Mouse (Mus musculus) olfactory bulb, adult 2 months (tissue): Measurements from ENCODE around the gene Gabpb2. TPM values are rescaled to one million over a fixed set of nuclear protein-coding genes. Genes with fewer than 3 reads are reported as not detected.

ENCODE experiments used
- H3K27ac ChIP-seq: fragments of 200-500 bp; 2 replicates; pipeline ENCODE4 v1.5.1; 2012; ENCODE audit warnings: low read depth, low read length; ENCODE audit not compliant: insufficient read depth
- H3K4me1 ChIP-seq: fragments of 200-500 bp; 2 replicates; pipeline ENCODE4 v1.6.1; 2012; ENCODE audit warnings: low read length; ENCODE audit not compliant: control insufficient read depth, insufficient read depth
- H3K4me3 ChIP-seq: fragments of 200-500 bp; 2 replicates; pipeline ENCODE4 v1.5.1; 2012; ENCODE audit warnings: mild to moderate bottlenecking, low read depth, low read length, moderate library complexity; ENCODE audit not compliant: insufficient read depth
- CTCF ChIP-seq: fragments of 200-500 bp; IDR thresholded peaks from 2 replicates; pipeline ENCODE4 v1.5.1; 2012; ENCODE audit warnings: low read depth, mild to moderate bottlenecking, low read length, moderate library complexity; ENCODE audit not compliant: insufficient read depth
- POLR2A ChIP-seq: fragments of 200-500 bp; IDR thresholded peaks from 2 replicates; pipeline ENCODE4 v1.6.1; 2012; ENCODE audit warnings: mild to moderate bottlenecking, low read depth, low read length, moderate library complexity; ENCODE audit not compliant: insufficient read depth
- WGBS: fragments of 180-500 bp; shearing (Covaris S2); methylation state at CpG from one replicate; pipeline ENCODE4 v1.1.7; 2018; 5-methylcytosine and 5-hydroxymethylcytosine counted together
- polyA plus RNA-seq: library from polyadenylated mRNA; stranded (reverse); fragments of >200 nt; gene quantifications from 2 replicates; pipeline ENCODE4 v1.2.4, GENCODE M21; 2012; ENCODE audit warnings: low replicate concordance; ENCODE audit not compliant: missing spikeins, insufficient read depth, insufficient read length

The Gabpb2 gene
- polyA plus RNA-seq = not detected in 2 replicates

DNA sequence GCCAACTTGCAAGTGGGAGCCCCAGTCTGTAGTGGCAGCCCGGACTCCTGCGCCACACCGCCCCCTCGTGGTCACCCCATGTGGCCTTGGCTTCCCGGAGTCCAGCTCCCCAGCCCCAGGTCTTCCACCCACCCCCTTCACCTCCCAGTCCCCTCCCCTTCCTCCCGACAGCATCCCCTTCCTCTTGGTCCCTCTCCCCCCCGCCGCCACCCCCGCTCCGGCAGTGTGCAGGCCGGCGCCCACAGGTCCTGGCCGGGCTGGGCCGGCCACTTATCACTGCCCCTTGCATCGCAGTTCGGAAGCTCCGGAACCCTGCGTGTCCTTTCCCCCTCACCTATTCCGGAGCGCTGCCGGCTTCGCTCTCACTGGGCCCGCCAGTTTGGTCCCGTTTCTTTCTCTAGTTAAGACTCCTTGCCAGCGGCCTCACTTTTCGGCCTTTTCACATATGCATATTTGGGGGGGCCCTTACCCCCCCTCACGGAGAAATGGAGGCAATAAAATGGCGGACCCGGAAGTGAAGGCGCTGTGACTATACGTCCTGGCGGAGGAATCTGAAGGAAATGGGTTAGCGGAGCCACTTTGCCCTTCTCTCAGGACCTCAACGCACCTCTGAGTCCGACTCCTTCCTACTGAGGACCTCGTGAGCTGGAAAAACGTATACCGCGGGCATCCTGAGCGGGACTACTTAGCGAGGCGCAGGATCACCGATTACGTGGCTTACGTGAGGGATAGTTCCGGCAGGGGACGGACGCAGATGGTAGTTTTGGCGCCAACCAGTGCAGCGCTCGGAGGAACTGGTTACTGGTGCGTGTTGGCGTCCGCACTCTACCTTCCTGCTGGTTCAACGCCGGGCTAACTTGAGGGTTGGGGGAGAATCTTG lies at the start of gene Gabpb2:
Gabpb2 (minus strand) TSS at position 662 of the 880 bp plus-strand sequence.
- under 1% methylated on average over 54 of the region's 56 CpGs for WGBS
- Histone ChIP-seq H3K4me3 (peak within 1 kb of the TSS; percentile 91), H3K4me1 (no peaks in the 10 kb centered on the region), H3K27ac (peak within 1 kb of the TSS; percentile 94)
- TF ChIP-seq CTCF = peak; percentile 32; the same call in 1 of the 2 replicates
- no peak for TF ChIP-seq POLR2A

DNA sequence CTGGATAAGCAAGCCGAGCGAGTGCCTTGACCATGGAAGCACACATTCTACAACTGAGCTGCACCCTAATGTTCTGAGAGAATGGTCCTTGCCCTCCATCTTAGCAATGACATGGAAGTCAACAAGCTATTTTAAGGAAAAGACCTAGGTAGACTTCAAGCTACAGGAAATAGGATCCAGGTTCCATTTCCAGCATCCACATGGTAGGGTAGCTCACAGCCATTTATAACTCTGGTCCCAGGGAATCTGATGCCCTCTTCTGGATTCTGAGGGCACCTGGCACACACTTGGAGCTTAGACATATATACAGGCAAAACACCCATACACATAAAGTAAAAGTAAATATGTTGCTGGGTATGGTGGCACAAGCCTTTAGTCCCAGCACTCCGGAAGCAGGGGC lies 48.3 kb upstream of the Gabpb2 start:
- TF ChIP-seq CTCF (no peak), POLR2A (no peak)
- 0 out of 2 replicates have a peak, but pooled peaks cover 3% of the 10 kb centered on the region for H3K4me1 ChIP-seq
- no peak overlapping the region for H3K4me3 ChIP-seq
- 97% methylated on average over 3 of the region's 3 CpGs for WGBS
- H3K27ac ChIP-seq = no peak overlapping the region

DNA sequence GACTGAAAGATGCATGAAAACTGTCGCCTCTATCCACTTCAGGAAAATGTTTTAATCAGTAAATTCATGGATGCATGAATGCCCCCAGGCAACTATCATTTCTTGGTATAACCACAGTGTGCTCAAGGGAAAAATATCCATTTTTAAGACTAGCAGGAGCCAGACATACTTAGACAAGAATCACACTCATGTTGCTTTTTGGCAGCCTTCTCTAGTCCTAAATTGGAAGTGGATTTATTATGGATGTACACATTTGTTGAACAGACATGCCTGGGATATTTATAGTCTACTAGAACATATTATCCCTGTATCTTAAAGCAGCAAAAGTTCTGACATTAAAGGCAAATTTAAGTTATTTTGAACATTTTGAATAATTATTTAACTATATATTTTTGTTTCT lies 47.0 kb upstream of the Gabpb2 start:
- Histone ChIP-seq H3K4me1 (no peaks in the 10 kb centered on the region), H3K4me3 (no peak overlapping the region), H3K27ac (no peak overlapping the region)
- no peak for TF ChIP-seq CTCF
- TF ChIP-seq POLR2A = no peak
- WGBS = 81% methylated on average over 1 of the region's 1 CpGs

DNA sequence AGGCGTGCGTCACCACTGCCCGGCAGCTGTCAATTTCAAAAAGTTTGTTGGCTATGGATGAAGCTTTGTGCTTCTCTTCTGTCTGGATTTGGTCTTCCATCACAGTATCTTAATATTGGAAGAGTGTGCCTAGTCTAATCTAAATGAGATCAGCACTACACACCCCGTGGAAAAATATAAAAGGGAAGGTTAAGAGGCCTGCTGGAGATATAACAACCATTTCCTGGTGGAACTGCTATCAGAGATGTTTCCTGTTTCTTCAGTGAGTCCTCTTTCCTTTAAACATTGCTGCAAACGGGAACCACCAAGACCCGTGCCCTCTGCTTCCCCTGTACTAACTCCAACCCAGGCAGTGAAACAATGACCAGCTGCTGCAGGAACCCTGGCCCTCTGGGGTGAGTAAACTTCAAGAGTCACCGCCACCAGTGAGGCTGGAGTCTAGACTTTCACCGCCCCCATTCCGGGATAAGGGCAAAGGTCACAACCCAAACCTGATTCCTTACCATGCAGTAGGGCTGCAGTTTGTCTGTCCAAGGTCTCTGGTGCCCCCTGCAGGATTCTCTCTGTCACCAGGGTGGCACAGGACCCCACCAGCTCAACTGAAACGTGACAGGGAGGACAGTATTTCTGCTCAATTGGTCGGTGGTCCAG lies 45.5 kb upstream of the Gabpb2 start:
- no peak overlapping the region for H3K4me3 ChIP-seq
- 57% methylated on average over 11 of the region's 11 CpGs for WGBS
- no peaks in the 10 kb centered on the region for H3K4me1 ChIP-seq
- TF ChIP-seq POLR2A (no peak), CTCF (peak; percentile 53; the same call in 1 of the 2 replicates)
- no peak overlapping the region for H3K27ac ChIP-seq

DNA sequence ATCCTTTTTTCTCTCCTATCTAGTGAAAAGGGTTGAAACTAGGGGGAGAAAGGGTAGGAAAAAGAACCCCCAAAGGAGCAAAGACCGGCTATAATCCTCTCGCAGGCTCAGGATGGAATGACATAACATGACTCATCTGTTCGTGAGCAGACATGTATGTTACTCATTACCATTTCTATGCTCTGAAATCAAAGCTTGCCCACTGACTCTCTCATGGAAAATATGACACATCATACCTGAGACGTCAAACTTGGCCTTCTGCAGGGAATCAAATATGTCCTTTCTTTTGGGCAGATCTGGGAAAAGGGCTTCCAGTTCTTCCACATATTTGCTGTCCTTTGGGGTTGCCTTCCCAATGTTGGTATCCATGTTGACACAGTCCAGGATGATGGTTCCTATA lies 44.3 kb upstream of the Gabpb2 start:
- Histone ChIP-seq H3K27ac (no peak overlapping the region), H3K4me1 (no peaks in the 10 kb centered on the region), H3K4me3 (no peak overlapping the region)
- WGBS = 91% methylated on average over 4 of the region's 4 CpGs
- no peak for TF ChIP-seq CTCF
- TF ChIP-seq POLR2A = no peak

DNA sequence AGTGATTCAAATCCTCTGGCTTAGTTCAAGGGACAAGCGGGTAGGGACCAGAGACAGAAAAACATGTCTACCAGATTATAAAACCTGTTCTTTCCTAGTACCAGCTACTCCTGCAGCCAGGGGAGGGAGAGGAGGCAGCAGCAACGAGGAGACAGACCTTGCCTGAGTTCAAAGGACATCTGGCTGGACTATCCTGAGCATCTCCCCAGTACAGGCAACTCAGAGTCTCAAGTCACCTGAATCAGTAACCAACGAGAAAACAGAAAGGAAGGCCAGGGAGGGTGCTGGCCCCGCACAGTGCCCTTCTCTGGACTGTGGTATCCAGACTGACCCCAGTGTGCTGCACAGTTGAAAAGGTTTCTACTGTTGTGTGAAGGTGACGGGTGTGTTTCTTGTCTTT lies 39.2 kb upstream of the Gabpb2 start:
- TF ChIP-seq CTCF (no peak), POLR2A (no peak)
- Histone ChIP-seq H3K27ac (no peak overlapping the region), H3K4me3 (no peak overlapping the region), H3K4me1 (no peaks in the 10 kb centered on the region)
- WGBS = 83% methylated on average over 5 of the region's 5 CpGs

DNA sequence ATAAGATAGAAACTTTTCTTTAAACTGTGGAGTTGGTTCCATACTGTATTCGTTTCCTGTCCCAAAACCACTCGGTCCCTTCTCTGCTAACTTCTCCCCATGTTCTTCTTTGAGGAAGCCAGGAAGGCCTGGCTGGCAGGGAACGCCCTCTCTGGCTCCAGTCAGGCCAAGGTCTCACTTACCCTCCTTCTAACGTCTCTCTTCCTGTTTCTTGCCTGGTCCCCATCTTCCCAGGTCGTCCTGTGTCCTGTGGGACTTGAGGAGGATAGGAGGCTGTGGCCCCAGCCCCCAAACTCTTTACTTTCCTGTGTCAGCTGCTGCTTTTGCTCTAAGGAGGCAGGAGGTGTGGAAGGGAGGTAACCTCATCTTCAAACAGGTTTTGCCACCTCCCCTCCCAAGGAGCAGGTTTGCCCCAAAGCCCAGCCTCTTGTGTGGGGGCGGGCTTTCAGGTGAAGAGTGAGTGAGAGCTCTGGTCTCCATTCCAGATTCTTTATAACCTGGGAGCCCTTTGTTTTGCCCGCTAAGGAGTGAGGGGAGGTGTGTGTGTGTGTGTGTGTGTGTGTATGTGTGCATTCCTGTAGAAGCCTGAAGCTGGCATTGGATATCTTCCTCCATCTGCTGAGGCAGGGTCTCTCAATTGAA lies 33.2 kb upstream of the Gabpb2 start, which contains the start of gene Bnipl:
Bnipl (minus strand) TSS at position 411 of the 642 bp plus-strand sequence.
- H3K4me1 ChIP-seq = no peaks in the 10 kb centered on the region
- no peak within 1 kb of the TSS for H3K27ac ChIP-seq
- WGBS = 63% methylated on average over 7 of the region's 7 CpGs

DNA sequence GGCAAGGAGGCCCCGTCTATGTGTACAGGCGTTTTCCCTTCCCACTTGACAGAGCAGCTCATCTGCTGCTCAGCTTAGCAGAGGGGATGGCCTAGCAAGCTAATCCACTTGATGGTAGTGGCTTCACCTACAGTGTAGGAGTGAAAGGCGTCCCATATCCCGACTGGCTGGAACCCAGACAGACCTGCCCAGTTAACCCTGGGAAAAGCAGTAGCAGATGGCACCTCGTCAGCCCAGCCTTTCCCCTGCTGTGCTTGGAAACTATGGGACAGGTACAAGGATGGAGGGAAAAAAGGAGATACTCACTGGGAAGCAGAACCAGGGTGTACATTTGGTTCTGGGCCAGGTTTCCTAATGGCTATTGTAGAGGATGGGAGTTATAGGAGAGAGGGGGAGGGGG lies 32.6 kb upstream of the Gabpb2 start:
- TF ChIP-seq CTCF (no peak), POLR2A (no peak)
- Histone ChIP-seq H3K4me3 (no peak overlapping the region), H3K27ac (no peak overlapping the region), H3K4me1 (peaks cover under 1% of the 10 kb centered on the region)
- WGBS = 89% methylated on average over 5 of the region's 5 CpGs

More for the DNA sequence above, 33.2 kb upstream of the Gabpb2 start, which contains the start of gene Bnipl:
- no peak within 1 kb of the TSS for H3K4me3 ChIP-seq
- TF ChIP-seq CTCF (no peak), POLR2A (no peak)

DNA sequence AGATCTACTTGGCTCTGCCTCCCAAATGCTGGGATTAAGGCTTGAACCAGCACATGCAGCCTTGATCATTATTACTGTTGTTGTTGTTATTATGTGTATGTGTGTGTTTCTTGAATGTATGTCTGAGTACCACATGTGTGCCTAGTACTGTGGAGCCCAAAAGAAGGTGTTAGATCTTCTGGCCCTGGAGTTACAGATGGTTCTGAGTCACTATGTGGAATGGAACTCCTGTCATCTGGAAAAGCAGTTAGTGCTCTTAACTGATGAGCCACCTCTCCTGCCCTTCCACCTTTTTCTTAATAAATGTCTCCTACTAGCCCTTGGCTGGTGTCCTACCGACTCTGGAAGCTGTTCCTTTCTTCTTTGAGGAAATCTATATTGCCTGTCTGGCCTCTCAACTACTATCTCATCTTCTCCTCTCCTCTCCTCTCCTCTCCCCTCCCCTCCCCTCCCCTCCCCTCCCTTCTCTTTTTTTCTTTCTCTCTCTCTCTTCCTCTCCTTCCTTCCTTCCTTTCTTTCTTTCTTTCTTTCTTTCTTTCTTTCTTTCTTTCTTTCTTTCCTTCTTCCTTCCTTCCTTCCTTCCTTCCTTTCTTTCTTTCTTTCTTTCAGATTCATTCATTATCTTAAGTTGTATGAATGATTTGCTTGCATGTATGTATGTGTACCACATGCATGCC lies 30.1 kb upstream of the Gabpb2 start:
- TF ChIP-seq POLR2A = no peak
- no peak for TF ChIP-seq CTCF
- Histone ChIP-seq H3K4me1 (peaks cover 4% of the 10 kb centered on the region), H3K4me3 (no peak overlapping the region), H3K27ac (no peak overlapping the region)
- 65% methylated on average over 1 of the region's 1 CpGs for WGBS
